23 mouse cellular contexts compared by ENCODE assay signal in the genomic region with DNA sequence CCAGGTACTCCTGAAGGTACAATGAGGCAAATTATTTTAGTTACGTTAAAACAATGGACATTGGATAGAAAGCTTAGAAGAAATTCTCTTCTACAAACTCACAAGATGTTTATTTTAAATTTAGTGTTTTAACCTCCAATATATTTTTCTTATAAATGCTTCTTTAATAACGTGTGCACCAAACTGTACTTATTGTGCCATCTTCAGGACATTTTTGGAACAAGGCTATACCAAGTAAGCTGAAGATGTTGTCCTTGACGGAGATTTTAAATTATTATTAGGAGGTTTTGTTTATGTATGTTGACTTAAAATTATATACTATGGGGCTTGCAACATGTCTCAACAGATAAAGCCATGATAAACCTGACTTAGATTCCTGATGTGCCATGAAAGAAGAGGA.
DNase-seq lines count a peak whose midpoint lies in the region; ATAC-seq and TF ChIP-seq lines count a peak whose summit lies in the region.
"Had no signal": no experiment of that assay in that cellular context is flagged by ENCODE, and none has a peak within 500 bp of the region (broad histone marks: within the 10 kb centered on the region; RNA-seq: fewer than 3 reads in every experiment).

No protein-coding gene starts in this region.

- H3K9ac ChIP-seq in forebrain, postnatal 0 days, result no peak overlapping the region
- no peak overlapping the region for H3K9ac ChIP-seq in forebrain, embryonic 11.5 days (ENCODE audit: low read length)
- H3K9ac ChIP-seq: hindbrain, embryonic 15.5 days; limb, embryonic 13.5 days; liver, embryonic 12.5 days; stomach, embryonic 15.5 days had no signal

- H3K36me3 ChIP-seq in forebrain, postnatal 0 days (ENCODE audit: insufficient read depth), result no peaks in the 10 kb centered on the region
- no peaks in the 10 kb centered on the region for H3K36me3 ChIP-seq in forebrain, embryonic 11.5 days (ENCODE audit: control insufficient read depth, insufficient read depth, low read length)
- H3K36me3 ChIP-seq: hindbrain, embryonic 15.5 days; limb, embryonic 13.5 days; liver, embryonic 12.5 days; stomach, embryonic 15.5 days had no signal

- no peaks in the 10 kb centered on the region for H3K4me1 ChIP-seq in forebrain, postnatal 0 days (ENCODE audit: insufficient read depth)
- no peaks in the 10 kb centered on the region for H3K4me1 ChIP-seq in forebrain, embryonic 11.5 days (replicated peaks; ENCODE audit: control insufficient read depth, insufficient read depth, low read length)
- H3K4me1 ChIP-seq: hindbrain, embryonic 15.5 days; limb, embryonic 13.5 days; liver, embryonic 12.5 days; stomach, embryonic 15.5 days had no signal

- H3K27me3 ChIP-seq in forebrain, postnatal 0 days (ENCODE audit: insufficient read depth, low read length), result no peaks in the 10 kb centered on the region
- no peaks in the 10 kb centered on the region for H3K27me3 ChIP-seq in forebrain, embryonic 11.5 days (ENCODE audit: control insufficient read depth, insufficient read depth, low read length)
- H3K27me3 ChIP-seq: hindbrain, embryonic 15.5 days; limb, embryonic 13.5 days; liver, embryonic 12.5 days; stomach, embryonic 15.5 days had no signal

- no peak overlapping the region for H3K4me3 ChIP-seq in forebrain, postnatal 0 days (ENCODE audit: low read depth, low read length)
- H3K4me3 ChIP-seq in forebrain, embryonic 11.5 days (ENCODE audit: low read depth, low read length), result no peak overlapping the region
- H3K4me3 ChIP-seq: gastrocnemius, adult 2 months; hindbrain, embryonic 15.5 days; limb, embryonic 13.5 days; liver, embryonic 12.5 days; stomach, embryonic 15.5 days had no signal

- peak; percentile 64 for TF ChIP-seq CTCF in forebrain, postnatal 0 days (IDR thresholded peaks at IDR 0.05; ENCODE audit: low read depth)

- ATAC-seq in forebrain, postnatal 0 days, result no peak
- no peak for ATAC-seq in forebrain, embryonic 11.5 days (replicated peaks; ENCODE audit: low FRiP score)
- no peak for ATAC-seq in erythroblast, adult 5-6 weeks (replicated peaks; ENCODE audit: low FRiP score, poor library complexity, severe bottlenecking)
- ATAC-seq: activated CD4-positive, CD25-positive, alpha-beta regulatory T cell, adult 4 months; liver, embryonic 12.5 days had no signal

- DNase-seq in forebrain, postnatal 0 days, result peak; percentile 63
- no peak for DNase-seq in forebrain, embryonic 11.5 days (ENCODE audit: low spot score)
- DNase-seq in layer of hippocampus, adult 9-10 months (ENCODE audit: low spot score), result peak; percentile 16
- DNase-seq in layer of hippocampus, postnatal 36 days, result no peak
- DNase-seq in retina, embryonic 14.5 days (ENCODE audit: low spot score), result peak; percentile 8
- DNase-seq in retina, postnatal 1 day, result no peak
- DNase-seq in telencephalon, adult 2 months (ENCODE audit: low read depth, low spot score), result peak; percentile 6
- DNase-seq: adrenal gland, adult 8-10 months; B cell, adult 2 months; cerebellum, adult 9-10 months; gastrocnemius, adult 2 months; kidney, adult 11 months; lung, adult 18-20 months; lung, postnatal 4 days; right cerebral cortex, postnatal 14 days; thymus, adult 2 months; thymus, postnatal 4 days had no signal

- WGBS in forebrain, postnatal 0 days, result 60% methylated on average over 3 of the region's 3 CpGs
- WGBS in forebrain, embryonic 11.5 days, result 84% methylated on average over 3 of the region's 3 CpGs

- no peak overlapping the region for H3K27ac ChIP-seq in forebrain, postnatal 0 days (ENCODE audit: low read depth, low read length)
- H3K27ac ChIP-seq in forebrain, embryonic 11.5 days (ENCODE audit: low read depth, low read length), result no peak overlapping the region
- H3K27ac ChIP-seq: gastrocnemius, adult 2 months; hindbrain, embryonic 15.5 days; limb, embryonic 13.5 days; liver, embryonic 12.5 days; stomach, embryonic 15.5 days had no signal

- H3K4me2 ChIP-seq in forebrain, postnatal 0 days (ENCODE audit: low read depth), result no peak overlapping the region
- no peak overlapping the region for H3K4me2 ChIP-seq in forebrain, embryonic 11.5 days (ENCODE audit: low read depth, low read length, severe bottlenecking)
- H3K4me2 ChIP-seq: hindbrain, embryonic 15.5 days; limb, embryonic 13.5 days; liver, embryonic 12.5 days; stomach, embryonic 15.5 days had no signal

- H3K9me3 ChIP-seq in forebrain, postnatal 0 days (ENCODE audit: low read length), result no peaks in the 10 kb centered on the region
- no peaks in the 10 kb centered on the region for H3K9me3 ChIP-seq in forebrain, embryonic 11.5 days (ENCODE audit: control insufficient read depth, low read length)
- H3K9me3 ChIP-seq: hindbrain, embryonic 15.5 days; limb, embryonic 13.5 days; liver, embryonic 12.5 days; stomach, embryonic 15.5 days had no signal

Comparison
In these comparisons a context has a peak if more than half of its experiments do, and no peak if none do; other contexts are left out.
1. DNase-seq: peak in forebrain, postnatal 0 days (single experiment), layer of hippocampus, adult 9-10 months (single experiment), retina, embryonic 14.5 days (single experiment) and telencephalon, adult 2 months (single experiment); none in forebrain, embryonic 11.5 days (single experiment), layer of hippocampus, postnatal 36 days (0 of 2) and retina, postnatal 1 day (single experiment).